Mouse (Mus musculus) MEL (cell line): ENCODE data around the gene Gpr45. TPM values are rescaled to one million over a fixed set of nuclear protein-coding genes. Genes with fewer than 3 reads are reported as not detected.

Experiments used
- DNase-seq: peaks from one replicate; pipeline ENCODE4 v3.0.0; 2011; ENCODE audit warnings: low read depth, low spot score
- H3K27ac ChIP-seq: 2 replicates; pipeline ENCODE4 v1.5.1; 2012; ENCODE audit warnings: low read depth, mild to moderate bottlenecking, control low read depth, low read length, moderate library complexity; ENCODE audit not compliant: control insufficient read depth
- H3K27me3 ChIP-seq, 2 experiments: fragments of 150-350 bp in 1 of 2; sonication (generic) in 1 of 2; 2 replicates each; pipeline ENCODE4 v1.6.1; 2012; ENCODE audit warnings: low read length in 2 of 2, mild to moderate bottlenecking in 2 of 2, improper control_type of control experiment in 1 of 2, moderate library complexity in 1 of 2; ENCODE audit not compliant: insufficient read depth in 2 of 2, control insufficient read depth in 1 of 2
- H3K36me3 ChIP-seq, 2 experiments: 2 replicates each; pipeline ENCODE4 v1.6.1; 2012 to 2014; ENCODE audit warnings: low read length in 2 of 2, improper control_type of control experiment in 1 of 2, inconsistent platforms in 1 of 2, mild to moderate bottlenecking in 1 of 2; ENCODE audit not compliant: insufficient read depth in 2 of 2, control insufficient read depth in 1 of 2
- H3K4me1 ChIP-seq, 2 experiments: fragments of 150-350 bp in 1 of 2; sonication (generic) in 1 of 2; 2 replicates each; pipeline ENCODE4 v1.6.1; 2012; ENCODE audit warnings: low read length in 2 of 2, improper control_type of control experiment in 1 of 2, mild to moderate bottlenecking in 1 of 2; ENCODE audit not compliant: insufficient read depth in 2 of 2, control insufficient read depth in 1 of 2
- H3K4me3 ChIP-seq, 2 experiments: fragments of 150-350 bp in 1 of 2; sonication (generic) in 1 of 2; 2 replicates each; pipeline ENCODE4 v1.5.1; 2012; ENCODE audit warnings: low read depth in 2 of 2, low read length in 2 of 2, mild to moderate bottlenecking in 2 of 2, moderate library complexity in 2 of 2, control low read depth in 1 of 2, improper control_type of control experiment in 1 of 2; ENCODE audit not compliant: control insufficient read depth in 1 of 2, insufficient read depth in 1 of 2
- H3K79me2 ChIP-seq: 2 replicates; pipeline ENCODE4 v1.6.1; 2012; ENCODE audit warnings: mild to moderate bottlenecking, low read length, moderate library complexity; ENCODE audit not compliant: control insufficient read depth, poor library complexity, insufficient read depth
- H3K9ac ChIP-seq: 2 replicates; pipeline ENCODE4 v1.6.1; 2012; ENCODE audit warnings: low read depth, mild to moderate bottlenecking, control low read depth, low read length, moderate library complexity; ENCODE audit not compliant: control insufficient read depth, poor library complexity, severe bottlenecking
- H3K9me3 ChIP-seq: fragments of 150-350 bp; sonication (generic); replicated peaks from 2 replicates; pipeline ENCODE4 v1.6.1; 2012; ENCODE audit warnings: mild to moderate bottlenecking, low read length, improper control_type of control experiment, moderate library complexity; ENCODE audit not compliant: insufficient read depth
- BHLHE40 ChIP-seq: IDR thresholded peaks from 2 replicates; pipeline ENCODE4 v1.6.1; 2012; ENCODE audit warnings: low read depth, mild to moderate bottlenecking, inconsistent platforms, low read length, improper control_type of control experiment, borderline replicate concordance
- CHD2 ChIP-seq: IDR thresholded peaks from 2 replicates; pipeline ENCODE4 v1.6.1; 2011; ENCODE audit warnings: low read length, improper control_type of control experiment
- CTCF ChIP-seq, 3 experiments: IDR thresholded peaks in 2 of 3; conservative IDR thresholded peaks in 1 of 3; 2 replicates each; pipeline ENCODE4 v1.5.1; 2011 to 2012; ENCODE audit warnings: low read length in 3 of 3, low read depth in 2 of 3, mild to moderate bottlenecking in 2 of 3, improper control_type of control experiment in 1 of 3, inconsistent platforms in 1 of 3, mixed read lengths in 1 of 3, moderate library complexity in 1 of 3; ENCODE audit not compliant: control insufficient read depth in 1 of 3, insufficient read depth in 1 of 3, poor library complexity in 1 of 3, severe bottlenecking in 1 of 3
- ELF1 ChIP-seq: IDR thresholded peaks from 2 replicates; pipeline ENCODE4 v1.6.1; 2014; ENCODE audit warnings: low read depth, mild to moderate bottlenecking, inconsistent platforms, low read length, improper control_type of control experiment, moderate library complexity
- ETS1 ChIP-seq: IDR thresholded peaks from 2 replicates; pipeline ENCODE4 v1.6.1; 2012; ENCODE audit warnings: low read depth, mild to moderate bottlenecking, inconsistent platforms, low read length, improper control_type of control experiment, moderate library complexity
- JUND ChIP-seq: IDR thresholded peaks from 2 replicates; pipeline ENCODE4 v1.6.1; 2011; ENCODE audit warnings: low read depth, mild to moderate bottlenecking, improper control_type of control experiment, low read length
- MAX ChIP-seq: IDR thresholded peaks from 2 replicates; pipeline ENCODE4 v1.6.1; 2011; ENCODE audit warnings: low read length, improper control_type of control experiment
- MEF2A ChIP-seq: IDR thresholded peaks from 2 replicates; pipeline ENCODE4 v1.6.1; 2014; ENCODE audit warnings: low read depth, mild to moderate bottlenecking, inconsistent platforms, low read length, improper control_type of control experiment; ENCODE audit not compliant: poor library complexity, insufficient replicate concordance, severe bottlenecking; ENCODE audit errors: extremely low read depth
- MXI1 ChIP-seq: IDR thresholded peaks from 2 replicates; pipeline ENCODE4 v1.6.1; 2011; ENCODE audit warnings: mild to moderate bottlenecking, low read depth, low read length, improper control_type of control experiment
- NELFE ChIP-seq: IDR thresholded peaks from 2 replicates; pipeline ENCODE4 v1.6.1; 2011; ENCODE audit warnings: low read depth, low read length, improper control_type of control experiment
- POLR2A ChIP-seq, 2 experiments: IDR thresholded peaks; 2 replicates each; pipeline ENCODE4 v1.6.1; 2011 to 2012; ENCODE audit warnings: low read length in 2 of 2, mild to moderate bottlenecking in 2 of 2, control low read depth in 1 of 2, improper control_type of control experiment in 1 of 2, low read depth in 1 of 2, moderate library complexity in 1 of 2; ENCODE audit not compliant: control insufficient read depth in 1 of 2, insufficient read depth in 1 of 2, poor library complexity in 1 of 2
- POLR2AphosphoS5 ChIP-seq: IDR thresholded peaks from 2 replicates; pipeline ENCODE4 v1.6.1; 2012; ENCODE audit warnings: low read depth, borderline replicate concordance, mild to moderate bottlenecking, inconsistent platforms, low read length, moderate library complexity, mixed read lengths
- RAD21 ChIP-seq: IDR thresholded peaks from 2 replicates; pipeline ENCODE4 v1.6.1; 2011; ENCODE audit warnings: mild to moderate bottlenecking, low read depth, low read length, improper control_type of control experiment
- SMC3 ChIP-seq: IDR thresholded peaks from 2 replicates; pipeline ENCODE4 v1.6.1; 2011; ENCODE audit warnings: low read depth, low read length, improper control_type of control experiment
- ZC3H11A ChIP-seq: IDR thresholded peaks from 2 replicates; pipeline ENCODE4 v1.6.1; 2012; ENCODE audit warnings: low read depth, mild to moderate bottlenecking, inconsistent platforms, low read length, improper control_type of control experiment
- ZKSCAN1 ChIP-seq: IDR thresholded peaks from 2 replicates; pipeline ENCODE4 v1.6.1; 2012; ENCODE audit warnings: low read depth, mild to moderate bottlenecking, inconsistent platforms, low read length, improper control_type of control experiment, moderate library complexity
- polyA plus RNA-seq, 2 experiments: library from polyadenylated mRNA; stranded (reverse) in 1 of 2; unstranded in 1 of 2; fragments of >175 nt in 1 of 2; fragments of >200 nt in 1 of 2; gene quantifications; 2 replicates each; pipeline versions ENCODE4 v1.2.1 to v1.2.4; 2012; ENCODE audit warnings: low replicate concordance in 2 of 2, low read depth in 1 of 2; ENCODE audit not compliant: insufficient read length in 2 of 2, insufficient read depth in 1 of 2, missing spikeins in 1 of 2
- total RNA-seq: library from RNA; depleted of rRNA; stranded (reverse); fragments of 300-350 nt; gene quantifications from 2 replicates; pipeline ENCODE4 v1.2.3, GENCODE M21; 2012

Gpr45 gene
- total and polyA plus RNA-seq, 3 experiments = not detected

- TF ChIP-seq RAD21 (no peak), JUND (no peak), MXI1 (no peak)
- TF ChIP-seq, all 39 proteins: peak for 0
Observed at GRCm38 (mm10) chr1:43047811-43048210, 95.1 kb downstream of the Gpr45 start (continued).

DNA sequence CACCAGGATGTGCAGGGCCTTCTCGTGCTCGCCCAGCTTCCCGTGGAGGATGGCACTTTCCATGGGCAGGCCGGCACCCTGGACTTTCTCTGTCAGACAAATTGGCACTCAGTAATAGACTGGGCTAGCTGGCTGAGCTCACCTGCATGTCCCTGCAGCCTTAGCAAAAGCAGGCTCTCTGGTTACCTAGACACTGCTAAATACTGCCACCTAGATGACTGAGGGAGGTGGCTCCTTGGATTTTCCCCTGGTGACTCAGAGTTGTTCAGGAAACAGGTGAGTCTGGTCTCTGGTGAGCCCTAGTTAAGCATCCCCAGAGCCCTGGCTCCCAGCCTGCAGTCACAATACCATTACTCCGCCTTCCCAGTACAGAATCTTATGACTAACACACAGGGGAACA lies 99.2 kb downstream of the Gpr45 start:
- TF ChIP-seq POLR2AphosphoS5 (no peak), CHD2 (no peak), RAD21 (no peak), NELFE (no peak), ETS1 (no peak)
- Histone ChIP-seq H3K27ac (no peak overlapping the region), H3K36me3 (no peaks in the 10 kb centered on the region; a peak in 1 of 4 replicates), H3K9me3 (no peaks in the 10 kb centered on the region), H3K4me1 (no peaks in the 10 kb centered on the region), H3K27me3 (no peaks in the 10 kb centered on the region), H3K79me2 (no peaks in the 10 kb centered on the region), H3K9ac (no peak overlapping the region), H3K4me3 (no peak overlapping the region)
- no peak for DNase-seq

- Histone ChIP-seq H3K9me3 (no peaks in the 10 kb centered on the region), H3K79me2 (no peaks in the 10 kb centered on the region), H3K27ac (no peak overlapping the region), H3K36me3 (peaks cover 1 to 4% of the 10 kb centered on the region in 2 experiments), H3K4me3 (no peak overlapping the region), H3K4me1 (peaks cover 2 to 4% of the 10 kb centered on the region in 2 experiments; a peak in 3 of 4 replicates), H3K9ac (no peak overlapping the region), H3K27me3 (no peaks in the 10 kb centered on the region)
- TF ChIP-seq RAD21 = peak; percentile 52
- peak; percentile 47 to 63 (median 57) for TF ChIP-seq CTCF (IDR thresholded peaks at IDR 0.05 in 2 of 3, conservative IDR thresholded peaks at IDR 0.05 in 1 of 3; ENCODE audit: control insufficient read depth in 1 of 3, insufficient read depth in 1 of 3, low read depth in 2 of 3, low read length in 3 of 3, poor library complexity in 1 of 3, severe bottlenecking in 1 of 3)
- TF ChIP-seq MEF2A = no peak
- TF ChIP-seq ELF1 = no peak
- no peak for TF ChIP-seq CHD2
- peak; percentile 54 for TF ChIP-seq SMC3
- no peak for TF ChIP-seq POLR2A (IDR thresholded peaks at IDR 0.05; ENCODE audit: control insufficient read depth in 1 of 2, insufficient read depth in 1 of 2, low read depth in 1 of 2, low read length in 2 of 2, poor library complexity in 1 of 2)
- no peak for TF ChIP-seq ZKSCAN1
- 0 out of 2 replicates have a peak, but pooled peaks have one; percentile 13 for TF ChIP-seq ZC3H11A
- no peak for TF ChIP-seq MAX
- TF ChIP-seq BHLHE40 = no peak
- DNase-seq = peak; percentile 49
Observed at GRCm38 (mm10) chr1:43065615-43066310, 113.1 kb downstream of the Gpr45 start.
